Mouse (Mus musculus) CH12.LX (cell line): Measurements from ENCODE around the gene Prrx1.

Experiments used
- CHD1 ChIP-seq: IDR thresholded peaks from 2 replicates; pipeline ENCODE4 v1.6.1; 2012; ENCODE audit warnings: low read depth, low read length, improper control_type of control experiment, inconsistent platforms
- CTCF ChIP-seq, 2 experiments: IDR thresholded peaks in 1 of 2; conservative IDR thresholded peaks in 1 of 2; 2 replicates each; pipeline ENCODE4 v1.5.1; 2011 to 2012; ENCODE audit warnings: low read depth in 2 of 2, low read length in 2 of 2, improper control_type of control experiment in 1 of 2, inconsistent platforms in 1 of 2, mild to moderate bottlenecking in 1 of 2, moderate library complexity in 1 of 2
- ELF1 ChIP-seq: IDR thresholded peaks from 2 replicates; pipeline ENCODE4 v1.6.1; 2014; ENCODE audit warnings: low read depth, mild to moderate bottlenecking, inconsistent platforms, low read length, improper control_type of control experiment
- EP300 ChIP-seq: IDR thresholded peaks from 2 replicates; pipeline ENCODE4 v1.6.1; 2011; ENCODE audit warnings: low read length, improper control_type of control experiment
- ETS1 ChIP-seq: conservative IDR thresholded peaks from 2 replicates; pipeline ENCODE4 v1.6.1; 2012; ENCODE audit warnings: low read depth, mild to moderate bottlenecking, inconsistent platforms, low read length, improper control_type of control experiment, moderate library complexity
- MEF2A ChIP-seq: IDR thresholded peaks from 2 replicates; pipeline ENCODE4 v1.6.1; 2014; ENCODE audit warnings: low read depth, mild to moderate bottlenecking, inconsistent platforms, low read length, improper control_type of control experiment, borderline replicate concordance
- POLR2A ChIP-seq: IDR thresholded peaks from 2 replicates; pipeline ENCODE4 v1.6.1; 2011; ENCODE audit warnings: low read depth, mild to moderate bottlenecking, improper control_type of control experiment, low read length
- SIN3A ChIP-seq: IDR thresholded peaks from 2 replicates; pipeline ENCODE4 v1.6.1; 2012; ENCODE audit warnings: low read length, improper control_type of control experiment, inconsistent platforms
- TBP ChIP-seq: conservative IDR thresholded peaks from 2 replicates; pipeline ENCODE4 v1.6.1; 2011; ENCODE audit warnings: low read depth, low read length, improper control_type of control experiment
- TCF12 ChIP-seq: IDR thresholded peaks from 2 replicates; pipeline ENCODE4 v1.6.1; 2014; ENCODE audit warnings: low read depth, mild to moderate bottlenecking, inconsistent platforms, low read length, improper control_type of control experiment
- USF2 ChIP-seq: conservative IDR thresholded peaks from 2 replicates; pipeline ENCODE4 v1.6.1; 2011; ENCODE audit warnings: low read depth, low read length, improper control_type of control experiment
- ZC3H11A ChIP-seq: IDR thresholded peaks from 2 replicates; pipeline ENCODE4 v1.6.1; 2012; ENCODE audit warnings: low read depth, mild to moderate bottlenecking, inconsistent platforms, low read length, improper control_type of control experiment
- ZNF384 ChIP-seq: IDR thresholded peaks from 2 replicates; pipeline ENCODE4 v1.6.1; 2012; ENCODE audit warnings: low read depth, low read length, improper control_type of control experiment, inconsistent platforms

- TF ChIP-seq TCF12: no peak
- no peak for TF ChIP-seq CTCF (conservative IDR thresholded peaks at IDR 0.05 in 1 of 2, IDR thresholded peaks at IDR 0.05 in 1 of 2; ENCODE audit: low read depth in 2 of 2, low read length in 2 of 2)
- TF ChIP-seq TBP: no peak
- no peak for TF ChIP-seq ETS1
- no peak for TF ChIP-seq EP300
- TF ChIP-seq ELF1: no peak
- TF ChIP-seq POLR2A: no peak
- TF ChIP-seq MEF2A: no peak
- no peak for TF ChIP-seq USF2
- no peak for TF ChIP-seq CHD1
- TF ChIP-seq SIN3A: no peak
- TF ChIP-seq ZC3H11A: no peak
- no peak for TF ChIP-seq ZNF384
Observed at GRCm38 (mm10) chr1:163310023-163310754, 3.3 kb downstream of the Prrx1 start.
